In genomic region chr10:10866278-10866677, GRCm38 (mm10) we compare ENCODE assay signal across 34 mouse cellular contexts.
"Had no signal": no experiment of that assay in that cellular context is flagged by ENCODE, and none has a peak within 500 bp of the region (broad histone marks: within the 10 kb centered on the region; RNA-seq: fewer than 3 reads in every experiment).

No protein-coding gene starts in this region.

- H3K4me1 ChIP-seq: heart, embryonic 10.5 days; heart, embryonic 12.5 days; heart, embryonic 13.5 days; heart, embryonic 15.5 days; hindbrain, embryonic 10.5 days; hindbrain, embryonic 12.5 days; hindbrain, embryonic 13.5 days; hindbrain, embryonic 15.5 days; intestine, embryonic 15.5 days; kidney, embryonic 15.5 days had no signal

- H3K4me3 ChIP-seq: heart, embryonic 10.5 days; heart, embryonic 12.5 days; heart, embryonic 13.5 days; heart, embryonic 15.5 days; hindbrain, embryonic 10.5 days; hindbrain, embryonic 12.5 days; hindbrain, embryonic 13.5 days; hindbrain, embryonic 15.5 days; intestine, embryonic 15.5 days; kidney, embryonic 15.5 days; layer of hippocampus, adult 2 months had no signal

- ATAC-seq: hindbrain, embryonic 16.5 days; hindbrain, postnatal 0 days; inflammation-experienced regulatory T-cells, adult 6 months; intestine, embryonic 15.5 days; intestine, embryonic 16.5 days; intestine, postnatal 0 days had no signal

- DNase-seq: heart, postnatal 10 days; heart, postnatal 14 days; heart, postnatal 36 days; heart, postnatal 4 days; kidney, adult 11 months; kidney, adult 18-20 months; kidney, adult 2 months; kidney, adult 8-10 months; kidney, adult 9 months; kidney, postnatal 10 days; kidney, postnatal 14 days; kidney, postnatal 25 days; kidney, postnatal 36 days; kidney, postnatal 4 days; layer of hippocampus, adult 9-11 months; layer of hippocampus, postnatal 36 days had no signal

- H3K27ac ChIP-seq: heart, embryonic 10.5 days; heart, embryonic 13.5 days; heart, embryonic 15.5 days; hindbrain, embryonic 10.5 days; hindbrain, embryonic 12.5 days; hindbrain, embryonic 13.5 days; hindbrain, embryonic 14.5 days; hindbrain, embryonic 15.5 days; hindbrain, postnatal 0 days; intestine, embryonic 15.5 days; kidney, embryonic 15.5 days; kidney, postnatal 0 days; layer of hippocampus, adult 2 months had no signal
